Mouse (Mus musculus): ENCODE results near the gene Myo10.

GRCm38 (mm10) chr15:25812479-25812878 lies 190.2 kb downstream of the Myo10 start:
- TF ChIP-seq CTCF (IDR thresholded peaks at IDR 0.05; ENCODE audit: borderline replicate concordance, control insufficient read depth, extremely low read depth, insufficient read depth, low read length, poor library complexity) (no peak), POLR2A (IDR thresholded peaks at IDR 0.05; ENCODE audit: control insufficient read depth, extremely low read depth, insufficient read depth, low read length, poor library complexity) (no peak)
